Mouse (Mus musculus): ENCODE measurements around the gene Elmo2. TPM values are rescaled to one million over a fixed set of nuclear protein-coding genes. Genes with fewer than 3 reads are reported as not detected.

Elmo2 gene
- 10 to 100 TPM; 35.1 to 35.6 TPM for total RNA-seq (2023)

GRCm38 (mm10) chr2:165326304-165327190 lies at the start of gene Elmo2:
Gene Elmo2 (minus strand): TSS chr2:165326479.

DNA sequence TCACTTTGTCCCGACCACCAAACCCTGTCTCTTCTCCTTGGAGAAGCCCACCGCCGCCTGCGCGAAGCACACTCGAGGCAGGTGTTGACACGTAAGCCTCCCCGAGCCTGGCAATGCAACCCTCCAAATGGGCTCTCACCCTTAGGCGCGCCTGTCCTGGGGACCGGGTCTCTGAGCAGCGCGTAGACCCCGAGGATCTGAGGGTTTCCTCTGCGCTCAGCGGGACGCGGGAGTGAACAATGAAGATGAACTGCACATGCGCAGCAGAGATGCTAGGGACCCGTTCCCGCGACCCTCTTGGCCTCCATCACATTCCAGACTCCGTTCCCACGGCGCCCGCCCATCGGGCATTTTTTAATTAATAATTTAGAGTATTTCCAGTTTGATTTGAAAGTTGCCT lies 42.2 kb upstream of the Elmo2 start, which contains the start of gene Zfp663:
Gene Zfp663, minus strand, starts transcription at position 234 of the 400 bp plus-strand sequence.

GRCm38 (mm10) chr2:165287202-165287984 lies 38.9 kb downstream of the Elmo2 start, which contains the start of gene Slc35c2:
Gene Slc35c2 (minus strand): TSS chr2:165287869.

Other genes with a start within 250 kb of the Elmo2 start
- not detected for gene 1700025C18Rik, start 235.7 kb downstream of the Elmo2 start, total RNA-seq (2023)
- not detected for gene Cdh22, start 91.6 kb downstream of the Elmo2 start, total RNA-seq (2023)
- 10 to 100 TPM; 66.9 to 77.8 TPM for gene Slc35c2, start 38.6 kb downstream of the Elmo2 start, total RNA-seq (2023)
- not detected for gene Zfp663, start 42.2 kb upstream of the Elmo2 start, total RNA-seq (2023)
- not detected for gene Zfp334, start 61.8 kb upstream of the Elmo2 start, total RNA-seq (2023)
- gene Ocstamp, start 73.9 kb upstream of the Elmo2 start, total RNA-seq (2023), result not detected
- gene Slc13a3, start 146.8 kb upstream of the Elmo2 start, total RNA-seq (2023), result not detected
- 10 to 100 TPM; 19.8 to 21.6 TPM for gene Trp53rka, start 166.8 kb upstream of the Elmo2 start, total RNA-seq (2023)
- not detected for gene Slc2a10, start 177.3 kb upstream of the Elmo2 start, total RNA-seq (2023)